Mouse (Mus musculus) E14TG2a.4 (cell line): ENCODE results near the gene Tmem206.

Source experiments
- H3K27me3 ChIP-seq: 2 replicates; pipeline ENCODE4 v1.6.1; 2014; ENCODE audit warnings: low read length, control low read depth; ENCODE audit not compliant: insufficient read depth
- H3K36me3 ChIP-seq: 2 replicates; pipeline ENCODE4 v1.6.1; 2014; ENCODE audit warnings: low read length, control low read depth; ENCODE audit not compliant: insufficient read depth
- H3K4me1 ChIP-seq: replicated peaks from 2 replicates; pipeline ENCODE4 v1.6.1; 2014; ENCODE audit warnings: low read depth, low read length, control low read depth
- H3K4me3 ChIP-seq: replicated peaks from 2 replicates; pipeline ENCODE4 v1.5.1; 2014; ENCODE audit warnings: mild to moderate bottlenecking, low read length
- H3K9me3 ChIP-seq: 2 replicates; pipeline ENCODE4 v1.6.1; 2014; ENCODE audit warnings: low read length, control low read depth
- CTCF ChIP-seq: conservative IDR thresholded peaks from 2 replicates; pipeline ENCODE4 v1.5.1; 2014; ENCODE audit warnings: low read length
- NANOG ChIP-seq: IDR thresholded peaks from 2 replicates; pipeline ENCODE4 v1.6.1; 2014; ENCODE audit warnings: borderline replicate concordance, low read length, mixed read lengths
- POU5F1 ChIP-seq: IDR thresholded peaks from 2 replicates; pipeline ENCODE4 v1.6.1; 2014; ENCODE audit warnings: low read length, borderline replicate concordance

Tmem206 gene

DNA sequence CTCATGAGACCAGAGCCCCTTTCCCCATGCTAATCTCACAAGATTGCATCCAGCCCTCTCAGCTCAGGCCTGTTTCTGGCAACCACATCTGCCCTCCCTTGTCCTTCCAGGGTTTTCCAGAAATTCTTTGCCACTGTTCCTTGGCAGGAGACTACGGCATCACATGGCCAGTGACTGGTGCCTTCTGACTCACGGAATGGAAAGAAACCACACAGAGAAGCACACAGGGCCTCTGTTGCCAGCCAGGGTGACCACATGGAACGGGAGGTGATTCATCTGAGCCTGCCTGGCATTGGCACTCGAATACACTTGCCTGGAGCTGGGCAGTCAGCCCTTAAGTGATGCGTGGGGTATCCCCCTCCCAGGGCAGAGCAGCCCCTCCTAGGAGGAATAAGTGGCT, 33.4 kb upstream of the Tmem206 start:
- H3K4me3 ChIP-seq = no peak overlapping the region
- H3K4me1 ChIP-seq = no peaks in the 10 kb centered on the region
- peaks cover 19% of the 10 kb centered on the region for H3K27me3 ChIP-seq
- H3K9me3 ChIP-seq = no peaks in the 10 kb centered on the region
- TF ChIP-seq NANOG = no peak
- H3K36me3 ChIP-seq = no peaks in the 10 kb centered on the region

DNA sequence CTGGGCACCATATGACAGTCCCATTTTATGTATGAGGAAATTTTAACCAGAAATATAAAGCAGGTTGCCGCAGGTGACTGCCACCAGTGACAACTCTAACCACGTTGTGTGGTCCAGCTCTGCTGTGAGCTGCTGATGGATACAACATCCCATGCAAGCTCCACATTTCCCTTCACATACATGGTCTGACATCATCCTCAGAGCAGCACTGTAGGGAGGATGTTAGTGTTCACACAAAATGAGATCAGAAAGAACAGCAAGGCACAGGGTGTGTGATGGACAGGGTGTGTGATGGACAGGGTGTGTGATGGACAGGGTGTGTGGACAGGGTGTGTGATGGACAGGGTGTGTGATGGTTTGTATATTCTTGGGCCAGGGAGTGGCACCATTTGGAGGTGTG, 32.7 kb upstream of the Tmem206 start:
- TF ChIP-seq NANOG (no peak), CTCF (no peak), POU5F1 (no peak)
- no peaks in the 10 kb centered on the region for H3K9me3 ChIP-seq
- no peaks in the 10 kb centered on the region for H3K36me3 ChIP-seq
- no peak overlapping the region for H3K4me3 ChIP-seq
- no peaks in the 10 kb centered on the region for H3K4me1 ChIP-seq
- H3K27me3 ChIP-seq = peaks cover 19% of the 10 kb centered on the region

DNA sequence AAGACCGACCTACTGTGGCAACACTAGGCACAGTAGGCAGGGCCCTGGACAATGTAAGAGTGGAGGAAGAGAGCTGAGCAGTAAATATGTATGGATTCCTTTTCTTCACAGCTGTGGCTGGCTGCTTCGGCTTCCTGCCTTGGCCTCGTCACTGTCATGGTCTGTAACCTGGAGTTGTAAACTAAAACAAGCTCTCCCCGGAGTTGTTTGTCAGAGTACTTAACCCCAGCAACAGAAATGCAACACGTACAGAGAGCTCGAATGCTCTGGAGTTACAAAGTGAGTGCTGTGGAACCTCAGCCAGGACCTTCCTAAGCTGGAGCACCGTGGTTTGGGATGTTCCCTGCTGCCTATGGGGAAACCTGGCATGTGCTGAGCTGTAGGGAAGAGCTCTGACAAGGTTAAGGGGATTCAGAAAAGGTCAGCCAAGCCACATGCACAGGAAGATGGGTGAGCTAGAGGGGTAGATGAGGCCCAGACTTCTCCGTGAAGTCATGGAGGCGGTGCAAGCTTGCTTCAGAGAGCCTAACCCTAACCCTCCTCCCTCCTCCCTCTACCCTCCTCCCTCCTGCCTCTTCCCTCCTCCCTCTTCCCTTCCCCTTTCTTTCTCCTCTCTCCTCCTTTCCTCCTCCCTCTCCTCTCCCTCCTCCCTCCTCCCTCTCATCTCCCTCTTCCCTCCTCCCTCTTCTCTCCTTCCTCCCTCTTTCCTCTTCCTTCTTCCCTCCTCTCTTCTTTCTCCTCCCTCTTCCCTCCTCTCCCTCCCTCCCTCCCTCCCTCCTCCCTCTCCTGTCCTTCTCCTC, 31.5 kb upstream of the Tmem206 start:
- Histone ChIP-seq H3K27me3 (peaks cover 19% of the 10 kb centered on the region), H3K36me3 (no peaks in the 10 kb centered on the region), H3K4me1 (no peaks in the 10 kb centered on the region), H3K9me3 (no peaks in the 10 kb centered on the region), H3K4me3 (no peak overlapping the region)
- TF ChIP-seq POU5F1 = no peak
- no peak for TF ChIP-seq CTCF
- TF ChIP-seq NANOG = no peak

DNA sequence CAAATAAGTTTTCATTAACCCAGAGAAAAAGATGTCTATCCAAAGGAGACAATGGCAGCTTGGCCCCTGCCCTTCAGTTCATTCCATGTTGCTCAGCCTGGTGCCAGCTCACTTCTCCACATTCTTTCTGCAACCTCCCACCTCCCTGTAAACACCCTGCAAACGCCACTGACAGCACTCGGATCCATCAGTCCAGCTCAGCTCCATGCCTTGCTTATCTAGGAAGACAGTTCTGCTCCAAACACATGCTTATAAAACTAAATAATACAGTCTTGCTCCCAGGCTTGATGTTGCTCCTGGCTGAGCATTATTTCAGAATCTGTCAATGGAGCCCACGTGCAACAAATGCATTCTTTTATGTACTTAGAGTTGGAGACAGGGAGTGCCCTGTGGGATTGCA, 29.9 kb upstream of the Tmem206 start:
- Histone ChIP-seq H3K9me3 (no peaks in the 10 kb centered on the region), H3K4me1 (no peaks in the 10 kb centered on the region), H3K36me3 (no peaks in the 10 kb centered on the region), H3K27me3 (peaks cover 17% of the 10 kb centered on the region), H3K4me3 (no peak overlapping the region)
- TF ChIP-seq POU5F1 (no peak), NANOG (no peak), CTCF (no peak)

DNA sequence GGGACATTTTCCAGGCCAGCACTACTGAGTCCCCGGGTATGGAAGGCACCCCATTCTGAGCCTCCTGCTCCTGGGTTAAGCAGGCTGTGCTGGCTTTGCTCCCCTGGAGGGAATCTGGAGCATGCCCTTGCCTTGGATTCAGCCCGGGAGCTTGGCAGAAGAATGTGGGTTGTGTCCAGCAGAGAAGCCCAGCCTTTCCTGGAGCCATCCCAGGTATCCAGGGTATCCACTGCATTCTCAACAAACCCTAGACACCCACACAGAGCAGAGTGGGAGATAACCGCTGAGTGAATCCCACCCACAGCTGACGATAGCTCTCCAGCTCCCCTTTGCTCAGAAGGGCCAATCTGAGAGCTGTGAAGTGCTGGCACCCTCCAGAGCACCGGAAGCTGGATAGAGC, 29.3 kb upstream of the Tmem206 start:
- Histone ChIP-seq H3K9me3 (no peaks in the 10 kb centered on the region), H3K4me1 (no peaks in the 10 kb centered on the region), H3K36me3 (no peaks in the 10 kb centered on the region), H3K4me3 (no peak overlapping the region), H3K27me3 (peaks cover 17% of the 10 kb centered on the region)
- no peak for TF ChIP-seq NANOG
- TF ChIP-seq CTCF = no peak
- no peak for TF ChIP-seq POU5F1

DNA sequence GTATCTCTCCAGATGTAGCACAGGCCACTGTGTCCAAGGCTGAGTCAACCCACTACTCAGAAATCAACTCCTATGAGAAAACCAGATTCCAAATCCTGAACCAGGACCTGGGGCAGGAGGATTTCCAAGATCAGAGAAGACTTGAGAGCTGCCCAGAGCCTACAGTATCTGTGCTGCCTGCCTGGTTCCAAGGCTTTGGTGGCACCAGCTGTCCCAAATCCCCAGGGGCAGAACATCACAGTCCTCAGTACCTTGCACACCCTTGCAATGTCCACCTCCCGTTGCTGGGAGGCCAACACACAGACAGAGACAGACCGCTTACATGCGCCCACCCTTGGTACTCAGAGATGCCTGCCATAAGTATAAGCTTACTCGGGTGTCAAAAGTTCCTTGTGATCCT, 27.4 kb upstream of the Tmem206 start:
- H3K36me3 ChIP-seq = no peaks in the 10 kb centered on the region
- TF ChIP-seq NANOG (no peak), POU5F1 (no peak)
- no peaks in the 10 kb centered on the region for H3K9me3 ChIP-seq
- H3K27me3 ChIP-seq = peaks cover 17% of the 10 kb centered on the region
- no peaks in the 10 kb centered on the region for H3K4me1 ChIP-seq
- no peak overlapping the region for H3K4me3 ChIP-seq

DNA sequence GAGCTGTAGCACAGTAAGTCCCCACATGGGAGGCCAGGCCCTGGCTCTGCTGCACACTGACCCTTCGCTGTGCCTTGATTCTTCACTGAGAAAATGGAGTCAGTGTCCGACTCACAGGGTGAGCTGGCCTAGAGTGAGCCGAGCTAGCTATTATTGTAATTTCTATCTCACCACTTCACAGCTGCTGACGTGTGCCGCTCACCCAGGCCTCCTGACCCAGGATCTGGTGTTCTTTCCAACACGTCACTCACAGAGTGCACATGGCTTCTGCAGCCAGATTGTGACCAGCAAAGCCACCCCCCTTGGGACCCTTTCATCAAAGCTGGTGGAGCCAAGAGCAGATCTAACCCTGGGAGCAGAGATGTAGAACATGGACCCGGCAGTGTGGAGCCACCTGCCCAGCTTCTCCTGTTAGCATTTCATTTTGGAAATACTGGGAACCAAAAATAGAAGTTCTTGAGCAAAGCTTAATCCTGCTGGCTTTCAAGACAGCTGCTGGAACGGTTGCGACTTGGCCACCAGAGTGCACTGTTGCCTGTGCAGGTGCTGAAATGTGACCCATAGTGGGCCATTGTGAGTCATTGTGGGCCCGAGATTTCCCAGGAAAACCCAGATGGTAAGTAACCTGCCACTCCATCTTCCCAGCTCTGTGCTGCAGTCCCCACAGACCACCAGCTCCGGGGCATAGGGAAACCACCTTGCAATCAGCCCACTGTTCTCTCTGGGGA, 26.3 kb upstream of the Tmem206 start:
- Histone ChIP-seq H3K4me3 (no peak overlapping the region), H3K4me1 (no peaks in the 10 kb centered on the region), H3K9me3 (no peaks in the 10 kb centered on the region), H3K36me3 (no peaks in the 10 kb centered on the region), H3K27me3 (peaks cover 15% of the 10 kb centered on the region)
- TF ChIP-seq CTCF (peak; percentile 55), POU5F1 (no peak)

DNA sequence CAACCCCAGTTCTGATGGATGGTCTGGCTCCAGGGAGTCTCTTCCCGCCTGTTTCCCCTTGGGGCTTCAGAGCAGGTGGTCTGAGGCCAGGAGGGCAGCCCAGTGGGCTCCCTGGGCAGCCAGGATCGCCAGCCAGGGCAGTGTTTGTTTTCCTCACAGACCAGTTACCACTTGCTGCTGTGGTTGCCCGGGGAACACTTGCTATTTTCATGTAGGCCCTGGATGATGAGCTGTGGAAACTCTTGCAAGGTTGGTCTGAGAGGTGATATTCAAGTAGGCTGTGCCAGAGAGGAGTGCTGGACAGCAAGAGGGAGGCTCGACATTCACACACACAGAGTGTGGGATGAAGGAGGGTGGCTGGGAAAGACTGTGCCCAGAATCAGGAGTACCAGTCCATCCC, 23.8 kb upstream of the Tmem206 start:
- no peaks in the 10 kb centered on the region for H3K36me3 ChIP-seq
- no peaks in the 10 kb centered on the region for H3K9me3 ChIP-seq
- peaks cover 11% of the 10 kb centered on the region for H3K4me1 ChIP-seq
- H3K27me3 ChIP-seq = peaks cover under 1% of the 10 kb centered on the region; the same call in 1 of the 2 replicates
- TF ChIP-seq NANOG = no peak
- no peak for TF ChIP-seq CTCF
- TF ChIP-seq POU5F1 = no peak
- no peak overlapping the region for H3K4me3 ChIP-seq
